In genomic region chr12:55429956-55430355, GRCm38 (mm10) we compare ENCODE assay signal across 25 mouse cellular contexts.
"Had no signal": no experiment of that assay in that cellular context is flagged by ENCODE, and none has a peak within 500 bp of the region (broad histone marks: within the 10 kb centered on the region; RNA-seq: fewer than 3 reads in every experiment).

No protein-coding gene starts in this region.

- H3K4me1 ChIP-seq: embryonic facial prominence, embryonic 12.5 days; embryonic facial prominence, embryonic 15.5 days; forebrain, embryonic 12.5 days; forebrain, embryonic 13.5 days; forebrain, embryonic 15.5 days had no signal

- H3K9me3 ChIP-seq: embryonic facial prominence, embryonic 10.5 days; embryonic facial prominence, embryonic 12.5 days; embryonic facial prominence, embryonic 15.5 days; forebrain, embryonic 10.5 days; forebrain, embryonic 12.5 days; forebrain, embryonic 13.5 days; forebrain, embryonic 15.5 days; heart, embryonic 10.5 days had no signal

- H3K4me3 ChIP-seq: embryonic facial prominence, embryonic 10.5 days; embryonic facial prominence, embryonic 12.5 days; embryonic facial prominence, embryonic 13.5 days; embryonic facial prominence, embryonic 15.5 days; erythroblast, embryonic 14.5 days; forebrain, embryonic 10.5 days; forebrain, embryonic 12.5 days; forebrain, embryonic 13.5 days; forebrain, embryonic 15.5 days; gastrocnemius, adult 2 months; heart, adult 2 months; heart, embryonic 10.5 days had no signal

- H3K9ac ChIP-seq: embryonic facial prominence, embryonic 12.5 days; embryonic facial prominence, embryonic 13.5 days; embryonic facial prominence, embryonic 15.5 days; forebrain, embryonic 12.5 days; forebrain, embryonic 13.5 days; forebrain, embryonic 15.5 days; forebrain, postnatal 0 days had no signal

- H3K36me3 ChIP-seq: embryonic facial prominence, embryonic 10.5 days; embryonic facial prominence, embryonic 12.5 days; embryonic facial prominence, embryonic 13.5 days; embryonic facial prominence, embryonic 15.5 days; forebrain, embryonic 10.5 days; forebrain, embryonic 12.5 days; forebrain, embryonic 15.5 days; heart, embryonic 10.5 days had no signal

- DNase-seq: cerebellum, adult 9-11 months; cerebellum, postnatal 10 days; cerebellum, postnatal 14 days; cerebellum, postnatal 25 days; cerebellum, postnatal 36 days; embryo, embryonic 11 days; forebrain, postnatal 0 days; gastrocnemius, adult 2 months; gastrocnemius, postnatal 10 days; gastrocnemius, postnatal 14 days; gastrocnemius, postnatal 25 days; gastrocnemius, postnatal 36 days; heart, adult 11 months; heart, adult 18-20 months; heart, adult 2 months had no signal

- H3K27me3 ChIP-seq: embryonic facial prominence, embryonic 12.5 days; embryonic facial prominence, embryonic 13.5 days; embryonic facial prominence, embryonic 15.5 days; forebrain, embryonic 12.5 days; forebrain, embryonic 13.5 days; forebrain, embryonic 15.5 days had no signal

- H3K4me2 ChIP-seq: embryonic facial prominence, embryonic 12.5 days; embryonic facial prominence, embryonic 13.5 days; embryonic facial prominence, embryonic 15.5 days; forebrain, embryonic 12.5 days; forebrain, embryonic 13.5 days; forebrain, embryonic 15.5 days had no signal

- H3K27ac ChIP-seq: embryonic facial prominence, embryonic 10.5 days; embryonic facial prominence, embryonic 12.5 days; embryonic facial prominence, embryonic 13.5 days; embryonic facial prominence, embryonic 15.5 days; forebrain, embryonic 10.5 days; forebrain, embryonic 12.5 days; forebrain, embryonic 13.5 days; forebrain, embryonic 15.5 days; gastrocnemius, adult 2 months; heart, adult 2 months; heart, embryonic 10.5 days had no signal
